Mouse (Mus musculus): ENCODE results near the gene Nacad. TPM values are rescaled to one million over a fixed set of nuclear protein-coding genes. Genes with fewer than 3 reads are reported as not detected.

The Nacad gene
- polyA plus RNA-seq, 1 experiment from 2014 or later = 4.8 TPM

- no peaks in the 10 kb centered on the region for H3K9me3 ChIP-seq (ENCODE audit: control insufficient read depth)
- H3K4me3 ChIP-seq (ENCODE audit: low read depth, low read length) = no peak overlapping the region
- H3K9ac ChIP-seq (ENCODE audit: low read depth, low read length) = no peak overlapping the region
- H3K4me2 ChIP-seq (replicated peaks; ENCODE audit: low read depth) = no peak overlapping the region
- 92% methylated on average over 2 of the region's 2 CpGs for WGBS
- no peak for ATAC-seq
- no peaks in the 10 kb centered on the region for H3K4me1 ChIP-seq (replicated peaks; ENCODE audit: control insufficient read depth, insufficient read depth, low read length)
- no peak for TF ChIP-seq CTCF (IDR thresholded peaks at IDR 0.05; ENCODE audit: low read depth)
- H3K27ac ChIP-seq (ENCODE audit: low read depth, low read length) = no peak overlapping the region
- no peaks in the 10 kb centered on the region for H3K36me3 ChIP-seq (ENCODE audit: control insufficient read depth, insufficient read depth)
- no peaks in the 10 kb centered on the region for H3K27me3 ChIP-seq (replicated peaks; ENCODE audit: control insufficient read depth, insufficient read depth, low read length)
Observed at GRCm38 (mm10) chr11:6549770-6550169, 56.1 kb downstream of the Nacad start.

Other genes with a start within 250 kb of the Nacad start
- 7.8 and 8.0 TPM in 2 replicates for gene Zmiz2, start 217.0 kb downstream of the Nacad start, polyA plus RNA-seq (2015; fragmentation: Nextera tagmentation; extraction: Ambion mirVana)
- gene Ppia, start 190.6 kb downstream of the Nacad start, polyA plus RNA-seq (2015; fragmentation: Nextera tagmentation; extraction: Ambion mirVana) = 3,711 and 4,178 TPM in 2 replicates
- gene H2afv, start 161.6 kb downstream of the Nacad start, polyA plus RNA-seq (2015; fragmentation: Nextera tagmentation; extraction: Ambion mirVana) = 343 and 346 TPM in 2 replicates
- gene Purb, start 130.1 kb downstream of the Nacad start, polyA plus RNA-seq (2015; fragmentation: Nextera tagmentation; extraction: Ambion mirVana) = 21.6 and 25.1 TPM in 2 replicates
- 0.87 and 0.95 TPM in 2 replicates for gene Myo1g, start 85.1 kb downstream of the Nacad start, polyA plus RNA-seq (2015; fragmentation: Nextera tagmentation; extraction: Ambion mirVana)
- gene Ccm2, start 59.2 kb downstream of the Nacad start, polyA plus RNA-seq (2015; fragmentation: Nextera tagmentation; extraction: Ambion mirVana) = 37.2 and 39.6 TPM in 2 replicates
- gene Tbrg4, start 20.0 kb upstream of the Nacad start, polyA plus RNA-seq (2015; fragmentation: Nextera tagmentation; extraction: Ambion mirVana) = 30.8 and 32.6 TPM in 2 replicates
- gene Wap, start 32.6 kb upstream of the Nacad start, polyA plus RNA-seq (2015; fragmentation: Nextera tagmentation; extraction: Ambion mirVana) = 1.3 and 4.3 TPM in 2 replicates
- gene Ramp3, start 52.5 kb upstream of the Nacad start, polyA plus RNA-seq (2015; fragmentation: Nextera tagmentation; extraction: Ambion mirVana) = 2.8 and 2.9 TPM in 2 replicates
- gene Gm11983, start 231.6 kb upstream of the Nacad start, polyA plus RNA-seq (2015; fragmentation: Nextera tagmentation; extraction: Ambion mirVana) = not detected in 2 replicates

Data from intestine, postnatal 0 days (tissue).